Mouse (Mus musculus) MN1 (cell line): ENCODE results near the gene Lmntd1.

Experiments used
- DNase-seq: peaks from one replicate; pipeline ENCODE4 v3.0.0-alpha.2; 2016; ENCODE audit warnings: low spot score

The Lmntd1 gene

GRCm38 (mm10) chr6:145564671-145565070 is 49.4 kb downstream of the Lmntd1 start:
- DNase-seq = no peak

DNA sequence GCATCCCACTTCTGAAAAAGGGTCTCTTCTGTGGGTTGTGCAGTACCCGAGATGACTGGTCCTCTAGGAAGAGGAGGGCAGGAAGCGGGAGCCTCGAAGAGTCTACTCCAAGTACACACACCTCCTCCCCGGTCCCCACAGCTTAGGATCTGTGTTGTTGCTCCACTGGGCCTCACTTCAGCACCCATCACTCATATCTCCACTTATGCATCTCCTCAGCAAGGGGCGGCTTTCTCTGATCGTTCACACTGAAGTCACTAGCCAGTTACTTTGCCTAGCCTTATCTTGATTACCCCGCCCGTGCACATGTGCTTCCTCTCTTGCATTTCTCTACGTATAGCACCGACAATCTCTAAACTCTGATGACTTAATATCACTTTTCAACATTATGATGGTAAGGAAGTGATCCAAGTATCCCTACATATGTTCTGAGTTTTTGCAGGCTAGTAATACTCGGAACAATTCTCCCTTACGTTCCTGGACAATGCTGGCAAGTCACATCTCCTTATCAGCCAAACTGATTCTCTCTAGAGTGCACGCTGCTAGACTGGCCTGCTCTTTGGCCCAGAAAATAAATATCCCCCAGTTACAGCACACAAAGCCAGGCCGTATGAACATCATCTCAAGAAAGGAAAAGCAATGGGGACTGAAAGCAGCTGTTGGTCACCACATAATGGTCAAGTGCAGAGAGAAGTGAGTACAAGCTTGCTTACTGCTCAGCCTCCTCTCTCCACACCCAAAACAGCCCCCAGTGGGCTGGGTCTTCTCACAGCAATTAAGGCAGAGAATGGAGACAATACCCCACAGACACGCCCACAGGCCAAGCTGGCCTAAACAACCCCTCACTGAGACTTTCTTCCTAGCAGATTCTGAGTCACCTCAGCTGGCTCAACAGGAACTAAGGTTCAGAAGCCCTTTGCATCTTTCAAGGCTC is 56.8 kb downstream of the Lmntd1 start:
- no peak for DNase-seq

DNA sequence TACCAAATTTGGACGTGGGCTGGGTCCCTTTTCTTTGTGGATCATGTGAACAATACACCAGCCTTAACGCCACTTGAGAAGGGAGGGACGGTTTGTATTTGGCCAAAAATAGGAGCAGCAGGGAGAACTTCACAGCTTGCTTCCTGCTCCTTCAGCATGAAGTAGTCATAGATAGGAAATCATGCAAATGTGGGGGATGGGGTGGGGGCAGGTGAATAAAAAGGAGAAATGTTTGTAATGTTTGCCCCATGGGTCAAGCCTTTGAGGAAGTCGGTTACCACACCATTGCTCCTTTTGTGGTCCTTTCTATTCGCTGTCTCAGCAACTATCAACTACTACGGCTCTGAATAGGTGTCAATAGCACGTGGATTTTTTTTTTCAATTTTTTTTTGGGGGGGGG is 60.9 kb downstream of the Lmntd1 start:
- no peak for DNase-seq

GRCm38 (mm10) chr6:145552817-145553216 is 61.3 kb downstream of the Lmntd1 start:
- no peak for DNase-seq

- DNase-seq = no peak
These were observed 63.1 kb downstream of the Lmntd1 start for GRCm38 (mm10) chr6:145550993-145551392.

DNA sequence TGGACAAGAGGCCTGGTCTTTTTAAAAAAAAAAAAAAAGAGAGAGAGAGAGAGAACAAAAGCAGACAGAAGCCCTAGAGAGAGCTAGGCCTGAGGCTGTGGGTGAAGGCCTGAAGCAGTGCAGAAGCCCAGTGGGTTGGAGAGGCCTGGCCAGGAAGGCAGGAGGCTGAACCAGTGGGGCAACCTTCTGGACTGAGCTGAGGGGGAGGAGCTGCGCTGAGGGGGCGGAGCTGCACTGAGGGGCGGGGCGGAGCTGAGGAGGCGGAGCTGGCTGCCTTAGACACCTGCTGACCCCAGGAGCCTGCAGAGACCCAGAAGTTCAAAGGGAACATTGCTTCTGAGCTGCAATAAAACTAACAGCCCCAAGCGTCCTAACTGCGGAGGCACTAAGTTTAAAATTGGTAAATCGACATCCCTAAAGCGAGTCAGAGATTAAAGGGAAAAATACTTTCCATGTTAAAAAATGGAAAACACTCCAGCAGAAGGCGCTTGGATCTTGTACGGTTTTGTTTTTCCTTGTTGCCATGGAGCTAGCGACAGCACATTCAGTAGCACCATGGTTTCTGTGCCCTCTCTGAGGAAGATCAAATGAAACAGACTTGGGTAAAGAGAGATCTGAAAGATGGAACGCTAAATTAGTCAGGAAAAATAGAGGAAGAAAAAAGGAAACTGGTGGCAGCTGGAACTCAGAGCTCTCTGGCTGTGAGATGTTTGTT is 68.0 kb downstream of the Lmntd1 start:
- no peak for DNase-seq

GRCm38 (mm10) chr6:145544838-145545237 is 69.3 kb downstream of the Lmntd1 start:
- no peak for DNase-seq

GRCm38 (mm10) chr6:145544304-145544703 is 69.8 kb downstream of the Lmntd1 start:
- DNase-seq = no peak

DNA sequence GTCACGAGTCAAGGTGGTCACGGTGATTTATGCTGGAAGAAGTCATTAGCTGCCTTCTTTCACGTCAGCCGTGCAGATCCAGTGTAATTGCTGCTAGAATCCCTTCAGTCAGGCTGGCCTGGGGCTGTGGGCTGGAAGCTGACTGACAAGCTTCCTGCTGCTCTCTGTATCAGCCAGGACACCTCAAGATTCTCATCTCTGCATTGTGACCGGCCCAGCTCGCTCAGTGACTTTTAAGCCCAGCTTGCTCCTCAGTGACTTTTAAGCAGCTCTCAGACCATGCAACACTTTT is 74.6 kb downstream of the Lmntd1 start:
- DNase-seq = no peak

- no peak for DNase-seq
These were observed 75.1 kb downstream of the Lmntd1 start for GRCm38 (mm10) chr6:145538787-145539567.

- no peak for DNase-seq
These were observed 83.7 kb downstream of the Lmntd1 start for GRCm38 (mm10) chr6:145530464-145530863.

GRCm38 (mm10) chr6:145523337-145523736 is 90.8 kb downstream of the Lmntd1 start:
- DNase-seq = no peak

DNA sequence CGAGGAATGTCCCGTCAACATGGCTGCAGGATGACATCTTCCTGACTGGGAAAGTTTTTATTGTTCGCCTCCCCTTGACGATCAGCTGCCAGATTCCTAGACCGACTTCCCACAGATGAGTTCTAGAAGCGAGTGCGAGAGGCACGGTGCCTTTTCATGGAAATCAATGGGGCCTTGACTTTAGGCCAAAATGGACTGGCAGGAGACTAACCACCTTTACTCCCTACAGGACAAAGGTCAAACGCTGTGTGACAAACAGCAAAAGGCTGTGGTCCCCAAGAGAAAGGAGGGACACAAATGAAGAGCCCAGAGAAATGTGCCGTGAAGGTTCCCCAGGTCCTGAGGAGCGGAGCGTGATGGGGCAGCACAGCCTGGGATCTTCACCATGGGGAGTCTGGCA is 91.5 kb downstream of the Lmntd1 start:
- no peak for DNase-seq

DNA sequence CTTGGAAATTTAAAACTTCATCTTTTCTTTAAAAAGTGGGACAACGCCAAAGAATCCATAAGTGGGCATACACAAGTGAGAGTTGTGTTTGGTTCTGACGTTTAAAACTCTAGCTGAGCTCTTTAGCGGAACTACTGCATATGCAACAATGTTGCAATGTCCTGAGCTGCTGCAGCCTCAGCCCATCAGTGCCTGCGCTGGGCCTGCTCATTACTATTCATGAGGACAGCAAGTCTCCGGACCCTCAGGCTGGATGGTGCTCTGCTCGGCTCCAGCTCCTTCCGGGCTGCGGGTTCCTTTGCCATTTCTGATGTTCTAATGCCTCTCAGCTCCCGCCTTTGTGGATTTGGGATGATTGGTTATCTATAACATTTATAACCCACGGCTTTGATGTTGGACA is 97.1 kb downstream of the Lmntd1 start:
- no peak for DNase-seq

DNA sequence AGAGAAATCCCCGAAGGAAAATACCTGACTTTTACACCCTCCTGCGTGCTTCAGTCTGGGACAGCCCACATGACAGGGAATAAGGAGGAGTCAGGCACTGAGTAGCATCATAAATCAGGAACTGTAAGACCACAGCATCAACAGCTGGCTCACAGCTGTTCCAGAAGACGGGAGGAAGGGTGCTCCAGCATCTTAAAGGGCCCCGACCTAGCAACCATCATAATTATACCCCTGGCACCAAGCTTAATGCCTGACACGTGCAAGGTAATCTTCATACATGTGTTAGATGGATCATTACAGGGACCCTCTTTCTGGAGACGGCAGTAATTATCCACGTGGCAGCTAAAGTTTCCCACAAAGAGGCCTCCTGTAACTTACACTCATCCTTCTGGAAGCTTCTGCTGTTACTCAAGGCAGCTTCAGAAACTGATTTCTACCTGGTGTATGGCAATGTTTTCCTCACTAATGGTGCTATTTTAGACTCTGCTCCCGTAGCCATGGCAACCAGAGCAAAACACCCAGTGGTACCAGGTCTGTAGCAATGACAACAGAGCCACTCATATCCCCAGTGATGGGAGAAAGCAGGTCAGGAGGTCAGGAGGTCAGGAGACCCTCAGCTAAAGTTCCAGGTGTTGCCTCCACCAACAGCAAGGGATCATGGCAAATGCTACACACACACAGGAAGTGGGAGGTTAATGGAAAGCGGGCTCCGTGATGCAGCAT is 98.1 kb downstream of the Lmntd1 start:
- no peak for DNase-seq

GRCm38 (mm10) chr6:145511265-145511664 is 102.9 kb downstream of the Lmntd1 start:
- DNase-seq = no peak

GRCm38 (mm10) chr6:145508828-145509227 is 105.3 kb downstream of the Lmntd1 start:
- no peak for DNase-seq

GRCm38 (mm10) chr6:145501751-145502150 is 112.4 kb downstream of the Lmntd1 start:
- DNase-seq = no peak

DNA sequence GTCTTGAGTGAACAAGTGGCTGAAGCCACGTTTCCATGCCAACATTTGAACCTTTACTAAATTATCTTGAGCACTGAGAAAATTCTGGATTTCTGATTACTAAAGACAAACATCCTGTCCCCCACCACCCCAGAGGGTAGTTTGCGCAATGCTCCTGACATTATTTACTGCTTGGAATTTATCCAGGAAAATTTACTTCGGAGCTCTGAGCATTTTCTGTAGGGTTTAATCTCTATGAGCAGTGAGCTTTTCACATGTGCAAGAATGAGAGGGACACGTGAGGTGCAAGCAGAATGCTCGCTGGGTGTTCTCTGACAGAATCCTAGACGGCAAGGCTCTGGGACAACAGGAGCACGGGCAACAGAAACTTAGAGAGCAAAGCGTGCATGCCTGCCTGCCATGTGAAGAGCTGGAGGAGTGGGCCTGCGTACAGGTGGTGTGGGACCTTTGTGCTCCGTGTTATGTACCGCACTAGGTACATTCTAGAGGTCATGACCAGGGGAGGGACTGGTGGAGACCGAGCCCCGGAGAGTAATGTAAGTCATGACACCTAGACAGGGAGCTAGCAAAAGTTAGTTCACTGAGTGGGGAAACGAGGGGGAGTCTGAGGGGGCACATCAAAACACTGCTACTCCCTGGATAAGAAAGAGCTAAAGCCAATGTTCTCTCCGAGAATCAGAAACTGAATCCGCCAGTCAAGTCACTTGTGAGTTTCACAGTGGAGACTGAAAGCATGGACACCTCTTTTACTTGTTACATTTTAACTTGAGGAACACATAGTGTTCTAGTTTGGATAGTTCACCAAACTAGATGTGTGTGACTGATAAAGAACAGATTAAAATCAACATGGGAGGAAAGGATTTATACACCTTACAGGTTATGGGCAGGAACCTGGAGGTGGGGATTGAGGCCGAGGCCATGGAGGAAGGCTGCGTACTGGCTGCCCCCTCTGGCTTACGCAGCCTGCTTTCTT is 114.3 kb downstream of the Lmntd1 start:
- DNase-seq = no peak

- DNase-seq = no peak
These were observed 118.4 kb downstream of the Lmntd1 start for GRCm38 (mm10) chr6:145495731-145496130.

DNA sequence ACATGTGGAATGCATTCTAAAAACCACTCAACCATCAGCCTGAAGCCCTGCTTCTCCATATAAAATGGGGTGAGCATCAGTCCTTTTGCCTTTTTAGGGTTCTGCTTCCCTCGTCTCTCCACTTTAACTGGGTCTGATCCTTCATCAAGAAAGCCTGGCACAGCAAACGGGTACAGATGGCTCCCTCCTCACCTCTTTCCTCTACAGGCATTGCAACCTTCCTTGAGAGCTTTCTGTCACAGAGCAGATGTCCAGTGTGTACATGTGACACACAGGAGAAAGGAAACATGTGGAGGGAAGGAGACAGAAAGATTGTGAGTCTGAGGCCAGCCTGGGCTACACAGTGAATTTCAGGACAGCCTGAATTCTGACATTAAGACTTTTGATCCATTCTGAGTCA is 125.9 kb downstream of the Lmntd1 start:
- DNase-seq = no peak
